Mouse (Mus musculus) lung, postnatal 36 days (tissue): ENCODE results near the gene Hhipl1.
A peak's percentile ranks its signal among the peaks of the same experiment; 100 is the strongest.

ENCODE experiments used
- DNase-seq: peaks from one replicate; pipeline ENCODE4 v3.0.0; 2022; ENCODE audit warnings: mixed read lengths

Gene Hhipl1

DNA sequence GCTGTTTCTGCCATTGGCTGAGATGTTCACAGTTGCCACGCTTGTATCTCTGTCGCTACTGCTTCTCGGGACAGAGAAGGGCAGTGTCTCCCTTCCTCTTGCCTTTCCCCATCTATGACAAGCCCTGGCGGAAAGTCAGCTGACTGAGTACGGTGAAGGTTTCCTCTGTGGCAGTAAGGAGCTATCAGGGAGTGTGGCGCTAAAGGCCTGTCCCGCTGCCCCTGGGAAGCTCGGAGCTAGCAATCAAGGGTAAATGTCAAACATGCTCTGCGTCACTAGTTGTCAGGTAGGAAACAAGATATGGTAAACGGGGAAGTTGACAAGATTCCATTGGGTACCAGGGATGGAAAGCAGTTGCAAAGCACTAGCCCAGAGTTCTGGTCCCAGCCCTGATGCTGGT lies 9.7 kb downstream of the Hhipl1 start:
- no peak for DNase-seq

DNA sequence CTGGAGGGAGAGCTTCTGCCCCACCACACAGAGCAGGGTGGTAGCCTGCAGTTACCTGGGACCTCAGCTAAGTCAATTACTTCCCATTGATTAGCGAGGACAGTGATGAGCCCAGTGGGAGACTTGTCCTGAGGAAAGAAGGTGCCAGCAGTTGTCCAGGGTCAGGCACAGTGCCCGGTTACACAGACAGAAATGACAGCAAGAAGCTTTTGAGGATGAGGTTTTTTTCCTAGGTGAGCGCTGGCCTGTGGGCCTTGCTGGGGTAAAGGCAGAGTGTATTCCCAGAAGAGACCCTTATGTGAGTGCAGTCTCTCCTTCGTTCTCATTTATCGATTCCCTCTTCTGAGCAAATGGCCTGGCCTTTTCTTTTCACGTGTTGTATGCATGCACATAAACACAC lies 10.6 kb downstream of the Hhipl1 start:
- DNase-seq, result no peak

DNA sequence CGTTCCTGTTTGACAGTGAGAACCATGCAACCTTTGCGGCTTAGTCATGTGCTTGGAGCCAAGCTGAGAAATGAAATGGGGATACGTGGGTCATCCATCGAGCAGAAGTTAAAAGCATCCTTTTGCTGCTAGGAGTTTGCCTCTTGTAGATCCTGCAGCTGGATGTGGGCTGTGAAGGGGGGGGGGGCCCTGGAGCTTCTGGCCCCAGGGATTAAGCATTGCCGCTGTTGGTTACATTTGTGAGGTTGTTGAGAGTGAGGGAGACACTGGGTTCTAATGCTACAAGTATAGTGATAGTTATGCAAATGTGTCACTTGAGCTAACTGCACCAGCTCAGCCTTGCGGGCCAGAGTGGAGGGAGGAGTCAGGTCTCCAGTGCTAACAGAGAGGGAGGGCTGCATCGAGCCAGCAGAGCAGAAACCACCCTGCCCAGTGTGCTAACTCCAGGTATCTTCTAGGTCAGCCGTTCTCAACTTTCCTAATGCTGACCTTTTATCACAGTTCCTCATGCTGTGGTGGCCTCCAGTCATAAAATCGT lies 11.2 kb downstream of the Hhipl1 start:
- no peak for DNase-seq

DNA sequence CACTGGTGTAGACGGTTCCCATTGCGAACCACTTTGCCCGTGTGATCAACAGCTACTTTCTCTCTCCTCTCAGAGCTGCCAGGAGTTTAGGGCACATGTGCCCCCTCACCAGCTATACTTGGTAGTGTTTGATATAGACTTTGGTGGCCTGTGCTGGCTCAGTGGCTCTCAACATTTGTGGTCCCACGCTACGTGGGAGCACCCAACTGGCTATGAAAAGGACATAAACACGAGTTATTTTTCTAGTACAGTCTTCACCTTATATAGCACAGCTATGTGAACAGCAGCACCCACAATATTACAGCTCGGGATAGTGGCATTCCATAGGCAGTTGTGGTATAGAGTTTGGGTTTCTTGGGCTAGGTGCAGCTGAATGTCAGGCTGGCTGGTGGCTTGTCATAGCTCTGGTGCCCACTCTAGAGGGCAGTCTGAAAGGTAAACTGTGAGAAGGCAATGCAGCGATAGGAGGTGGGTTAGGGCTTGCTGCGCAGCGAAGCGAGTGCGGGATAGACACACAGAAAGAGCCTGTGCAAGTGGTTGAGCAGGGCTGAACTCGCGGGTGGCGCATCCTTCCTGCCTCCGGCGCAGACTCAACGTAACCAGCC lies 11.9 kb downstream of the Hhipl1 start:
- DNase-seq, result no peak

DNA sequence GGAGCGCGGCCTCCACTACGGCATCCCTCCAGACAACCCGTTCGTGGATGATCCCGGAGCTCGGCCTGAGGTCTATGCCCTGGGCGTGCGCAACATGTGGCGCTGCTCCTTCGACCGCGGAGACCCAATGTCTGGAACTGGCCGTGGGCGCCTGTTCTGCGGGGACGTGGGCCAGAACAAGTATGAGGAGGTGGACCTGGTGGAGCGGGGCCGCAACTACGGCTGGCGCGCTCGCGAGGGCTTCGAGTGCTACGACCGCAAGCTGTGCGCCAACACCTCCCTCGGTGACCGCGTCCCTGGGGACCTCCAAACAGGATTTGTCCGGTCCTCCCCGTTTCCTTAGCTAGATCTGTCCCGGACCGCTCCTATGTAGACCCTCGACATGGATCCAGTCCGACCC lies 12.4 kb downstream of the Hhipl1 start:
- no peak for DNase-seq

DNA sequence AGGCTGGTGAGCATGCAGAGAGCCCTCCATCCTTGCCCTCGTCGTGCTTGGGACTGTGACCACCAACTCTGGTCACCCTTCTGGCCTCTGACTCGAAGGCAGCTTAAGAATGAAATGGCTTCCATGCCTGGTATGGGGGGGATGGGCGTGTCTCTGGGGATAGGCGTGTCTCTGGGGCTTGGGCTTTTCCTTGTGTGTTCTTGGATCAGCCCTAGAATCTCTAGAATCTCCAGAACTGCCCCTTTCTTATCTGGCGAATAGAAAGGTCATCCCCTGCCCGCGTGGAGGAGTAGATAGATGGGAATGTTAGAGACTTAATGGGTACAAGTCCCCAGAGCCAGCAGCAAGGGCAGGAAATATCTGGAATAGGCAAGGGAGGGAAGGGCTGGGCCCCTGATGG lies 14.0 kb downstream of the Hhipl1 start:
- DNase-seq, result no peak

DNA sequence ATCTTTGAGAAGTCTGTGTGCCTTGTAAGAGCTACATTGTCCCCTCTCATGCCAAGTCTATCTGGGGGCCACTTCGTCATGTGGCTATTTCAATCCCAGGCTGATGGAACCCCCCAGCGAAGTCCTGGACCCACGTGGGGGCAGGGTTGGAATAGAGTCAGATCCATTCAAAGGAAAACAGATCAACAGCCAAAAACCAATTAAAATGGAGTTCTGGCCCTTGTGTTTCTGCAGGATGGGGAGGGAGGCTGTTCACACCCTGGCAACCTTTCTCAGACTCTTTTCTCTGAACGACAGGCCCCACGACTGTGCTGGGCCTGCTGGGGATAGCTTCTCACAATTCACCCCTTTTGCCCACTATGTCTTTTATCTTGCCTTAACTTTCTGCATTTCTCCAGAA lies 20.3 kb downstream of the Hhipl1 start:
- no peak for DNase-seq

DNA sequence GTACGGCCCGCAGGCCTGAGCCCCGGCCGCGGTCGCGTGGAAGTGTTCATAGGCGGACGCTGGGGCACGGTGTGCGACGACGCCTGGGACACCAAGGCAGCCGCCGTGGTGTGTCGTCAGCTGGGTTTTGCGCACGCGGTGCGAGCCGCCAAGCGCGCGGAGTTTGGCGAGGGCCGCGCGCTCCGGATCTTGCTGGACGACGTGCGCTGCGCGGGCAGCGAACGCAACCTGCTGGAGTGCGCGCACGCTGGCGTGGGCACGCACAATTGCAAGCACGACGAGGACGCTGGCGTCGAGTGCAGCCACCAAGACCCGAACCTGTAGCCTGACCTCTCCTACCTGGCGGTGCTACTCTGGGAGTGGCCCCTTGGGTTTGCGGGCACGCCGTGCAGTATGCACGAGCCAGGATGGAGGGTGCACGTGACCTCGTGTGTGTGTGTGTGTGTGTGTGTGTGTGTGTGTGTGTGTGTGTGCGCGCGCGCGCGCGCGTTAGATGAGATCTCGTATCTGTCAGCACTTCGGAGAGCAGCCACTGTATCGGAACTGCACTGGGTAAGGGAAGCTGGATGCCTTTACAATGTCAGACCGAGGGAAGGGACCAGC lies 21.9 kb downstream of the Hhipl1 start:
- no peak for DNase-seq

DNA sequence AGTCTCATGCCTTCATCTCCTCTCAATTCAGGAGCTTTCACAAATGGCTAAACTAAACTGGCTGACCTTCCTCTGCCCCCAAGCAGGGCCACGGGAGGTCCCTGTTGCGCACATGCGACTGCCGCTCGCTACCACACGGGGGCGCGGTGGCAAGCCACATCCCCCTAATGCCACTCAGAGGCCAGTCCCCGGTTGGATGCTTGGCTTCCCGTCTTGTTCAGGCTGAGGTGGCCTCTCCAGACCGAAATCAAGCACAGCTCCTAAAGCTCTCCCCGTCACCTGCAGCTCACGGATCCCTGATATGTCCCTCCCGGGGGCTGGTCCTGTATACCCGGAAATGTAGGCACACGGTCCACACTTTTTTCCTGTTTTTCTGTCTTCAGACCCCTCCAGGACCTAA lies 27.0 kb downstream of the Hhipl1 start:
- peak; percentile 90 for DNase-seq

DNA sequence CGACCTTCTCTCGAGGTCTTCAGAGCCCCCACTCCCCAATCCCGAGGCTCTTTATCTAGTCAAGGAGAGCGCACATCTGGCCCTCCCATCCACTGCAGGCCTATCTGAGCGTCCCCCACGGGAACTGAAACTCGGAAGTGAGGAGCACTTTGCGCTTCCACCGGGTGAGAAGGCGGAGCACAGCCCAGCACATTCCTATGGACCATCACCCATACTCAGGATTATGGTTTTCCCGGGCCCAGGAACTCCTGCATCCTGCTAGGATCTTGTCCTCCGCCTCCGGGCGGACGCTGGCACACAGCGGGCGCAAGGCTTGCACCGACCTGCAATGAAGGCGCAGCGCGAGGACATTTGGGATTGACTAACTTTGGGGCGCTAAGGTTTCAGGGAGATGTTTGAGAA lies 27.4 kb downstream of the Hhipl1 start:
- DNase-seq, result peak; percentile 27

DNA sequence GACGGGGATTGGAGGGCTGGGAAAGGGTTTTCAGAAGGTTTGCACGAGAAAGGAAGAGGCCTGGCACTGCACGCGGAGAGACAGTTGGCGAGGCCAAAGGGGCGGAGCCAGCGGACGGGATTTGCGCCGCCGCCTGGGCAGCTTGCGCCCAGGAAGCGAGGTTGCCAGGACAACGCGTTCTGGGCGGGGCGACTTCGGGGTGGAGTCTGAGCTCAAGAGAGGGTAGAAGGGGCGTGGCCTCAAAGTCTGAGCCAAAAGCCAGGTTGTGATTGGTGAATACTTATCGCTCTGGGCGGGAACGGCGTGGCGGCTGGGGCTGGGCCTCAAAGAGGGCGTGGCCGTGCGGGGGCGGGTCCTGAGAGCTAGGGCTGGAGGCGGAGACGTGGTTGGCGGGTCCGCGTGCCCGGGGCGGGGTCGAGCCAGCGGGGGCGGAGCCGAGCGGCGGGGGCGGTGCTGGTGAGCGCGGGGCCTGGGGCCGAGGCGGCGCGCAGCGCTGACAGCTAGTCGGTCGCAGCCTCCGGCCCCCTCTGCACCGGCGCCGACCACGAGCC lies 27.9 kb downstream of the Hhipl1 start, which contains the start of gene Cyp46a1:
Cyp46a1 (plus strand) TSS at position 487 of the 551 bp plus-strand sequence.
- DNase-seq, result peak; percentile 100

DNA sequence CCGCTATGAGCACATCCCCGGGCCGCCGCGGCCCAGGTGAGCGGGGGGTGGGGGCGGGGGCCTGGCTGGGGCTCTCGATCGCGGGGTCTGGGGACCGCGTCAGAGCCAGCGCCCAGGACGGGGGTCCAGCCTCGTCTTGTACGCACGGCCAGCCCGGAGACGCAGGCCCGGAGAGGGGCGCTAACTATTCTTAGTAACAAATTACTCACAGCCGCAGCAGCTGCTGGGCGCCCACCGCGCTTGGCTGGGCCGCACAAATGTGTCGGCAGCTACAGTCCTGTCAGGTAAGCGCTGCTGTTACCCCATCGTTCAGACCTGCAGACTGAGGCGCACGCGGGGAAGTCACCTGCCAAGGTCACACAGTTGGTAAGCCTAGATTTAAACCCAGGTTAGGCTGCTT lies 28.5 kb downstream of the Hhipl1 start:
- no peak for DNase-seq

DNA sequence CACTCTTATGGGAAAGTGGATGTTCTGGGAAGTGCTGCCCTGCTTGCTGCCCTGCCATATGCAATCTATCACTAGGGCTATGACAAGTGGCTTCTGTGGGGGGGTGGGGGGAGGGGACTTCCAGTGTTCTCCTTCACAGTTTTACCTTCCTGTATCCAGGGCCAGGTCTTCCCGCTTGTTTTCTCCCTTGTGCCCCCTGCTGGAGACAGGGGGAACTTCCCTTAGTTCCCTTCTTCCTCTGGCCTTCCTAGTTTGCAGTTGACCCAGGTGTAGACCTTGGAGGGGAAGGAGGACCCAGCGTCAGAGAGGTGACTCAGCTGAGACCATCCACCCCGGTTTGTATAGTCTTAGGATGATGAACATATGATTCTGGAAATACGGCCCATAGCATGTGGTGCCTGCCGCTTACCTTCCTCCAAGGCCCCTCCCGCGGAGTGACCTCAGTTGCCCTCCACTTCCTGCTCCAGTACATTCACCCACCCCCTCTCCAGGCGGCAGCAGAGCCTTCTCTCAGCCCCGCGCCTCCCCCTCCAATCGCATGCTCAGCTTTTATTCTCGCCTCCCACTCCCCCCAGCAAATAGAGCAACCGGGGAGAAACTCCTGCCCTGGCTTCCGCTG lies 32.6 kb downstream of the Hhipl1 start:
- DNase-seq, result peak; percentile 54

DNA sequence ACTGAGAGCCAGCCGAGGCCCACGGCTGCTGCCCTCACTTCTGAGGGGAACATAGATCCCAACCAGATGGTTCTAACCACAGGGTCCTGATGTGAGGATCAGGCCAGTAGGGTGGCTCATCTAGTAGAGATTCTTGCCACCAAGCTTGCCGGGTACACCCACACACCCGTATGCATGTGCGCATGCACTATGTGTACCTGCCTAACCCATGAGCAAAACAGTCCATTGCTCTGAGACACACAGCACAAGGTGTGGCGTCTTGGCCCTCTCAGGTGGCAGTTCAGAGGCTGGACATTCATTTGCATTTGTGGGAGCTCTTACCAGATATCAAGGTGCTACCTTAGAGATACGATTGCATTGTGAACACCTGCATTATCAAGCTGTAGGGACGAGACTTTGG lies 42.1 kb downstream of the Hhipl1 start:
- no peak for DNase-seq

DNA sequence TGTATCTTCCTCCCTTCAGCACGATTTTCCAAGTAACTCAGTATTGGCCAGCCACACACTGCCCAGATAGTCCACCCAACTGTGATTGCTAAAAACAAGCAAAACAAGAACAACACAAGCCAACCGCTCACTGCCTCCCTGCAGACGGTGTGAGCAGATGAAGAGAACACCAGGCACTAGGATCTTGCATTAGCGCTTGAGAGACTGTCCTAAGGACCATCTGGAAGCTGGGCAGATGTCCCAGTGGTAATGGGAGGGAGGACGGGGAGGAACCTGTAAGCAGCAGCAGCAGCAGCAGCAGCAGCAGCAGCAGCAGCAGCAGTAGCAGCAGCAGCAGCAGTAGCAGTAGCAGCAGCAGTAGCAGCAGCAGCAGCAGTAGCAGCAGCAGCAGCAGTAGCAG lies 43.0 kb downstream of the Hhipl1 start:
- DNase-seq, result no peak

DNA sequence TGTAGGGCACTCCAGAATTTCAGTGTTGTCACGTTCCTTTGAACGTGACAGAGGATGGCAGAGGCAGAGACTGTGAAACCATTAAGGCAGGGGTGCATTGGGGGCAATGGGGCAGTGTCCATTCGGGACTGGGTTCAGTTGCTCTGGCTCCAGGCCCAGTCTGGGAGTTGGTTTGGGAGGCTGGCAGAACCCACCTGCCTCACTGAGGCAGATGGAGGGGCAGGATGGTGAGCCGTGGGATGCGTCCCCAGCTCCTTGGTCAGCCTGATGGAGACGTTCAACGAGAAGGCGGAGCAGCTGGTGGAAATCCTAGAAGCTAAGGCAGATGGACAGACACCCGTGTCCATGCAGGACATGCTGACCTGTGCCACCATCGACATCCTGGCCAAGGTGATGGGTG lies 44.9 kb downstream of the Hhipl1 start:
- no peak for DNase-seq

DNA sequence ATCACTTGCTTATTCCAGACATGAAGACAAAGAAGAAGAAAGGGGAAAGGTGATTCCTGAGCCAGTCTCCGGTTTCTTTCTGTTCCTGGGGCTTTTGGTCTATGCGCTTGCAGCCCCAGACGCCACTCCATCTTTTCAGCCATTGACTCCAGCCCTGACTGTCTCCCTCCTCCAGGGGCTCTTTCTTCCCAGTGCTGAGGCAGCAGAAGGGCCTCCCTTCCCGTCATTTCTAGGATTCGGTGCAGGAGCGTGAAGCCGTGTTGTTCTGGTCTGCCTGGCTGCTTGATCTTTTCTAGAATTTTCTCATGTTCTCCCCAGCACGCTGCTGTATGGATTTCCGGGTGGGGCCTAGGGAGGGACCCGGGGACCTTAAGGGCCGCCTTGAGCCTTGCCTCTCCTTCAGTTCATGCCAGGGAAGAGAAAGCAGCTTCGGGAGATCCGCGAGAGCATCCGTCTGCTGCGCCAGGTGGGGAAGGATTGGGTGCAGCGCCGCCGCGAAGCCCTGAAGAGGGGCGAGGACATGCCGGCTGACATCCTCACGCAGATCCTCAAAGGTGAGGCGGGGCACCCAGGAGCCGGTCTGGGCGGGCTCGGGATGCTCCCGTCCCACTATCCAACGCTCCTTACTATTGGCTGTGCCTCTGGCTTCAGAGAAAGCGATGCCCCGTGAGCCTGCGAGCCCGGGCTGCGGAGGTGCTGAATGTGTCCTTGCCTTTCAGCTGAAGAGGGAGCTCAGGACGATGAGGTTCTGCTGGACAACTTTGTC lies 46.5 kb downstream of the Hhipl1 start:
- DNase-seq, result no peak

DNA sequence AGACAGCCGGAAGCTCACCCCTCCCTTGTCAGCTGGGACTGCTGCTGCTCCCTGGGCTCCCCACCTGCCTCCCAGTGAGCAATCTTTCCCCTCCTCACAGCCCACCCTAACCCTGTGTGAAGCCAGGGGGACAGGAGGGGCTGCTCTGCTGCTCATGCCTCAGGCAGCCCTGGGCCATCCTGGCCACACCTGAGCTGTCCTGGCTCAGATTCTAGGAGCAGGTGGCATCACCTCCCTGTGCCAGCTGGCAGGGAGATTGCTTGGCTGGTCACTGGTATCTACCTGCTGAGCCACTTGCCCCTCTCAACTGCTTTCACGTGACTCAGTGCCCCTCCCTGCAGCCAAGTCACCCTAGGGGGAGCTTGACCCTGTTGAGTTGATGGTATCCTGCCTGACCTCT lies 48.2 kb downstream of the Hhipl1 start:
- no peak for DNase-seq

DNA sequence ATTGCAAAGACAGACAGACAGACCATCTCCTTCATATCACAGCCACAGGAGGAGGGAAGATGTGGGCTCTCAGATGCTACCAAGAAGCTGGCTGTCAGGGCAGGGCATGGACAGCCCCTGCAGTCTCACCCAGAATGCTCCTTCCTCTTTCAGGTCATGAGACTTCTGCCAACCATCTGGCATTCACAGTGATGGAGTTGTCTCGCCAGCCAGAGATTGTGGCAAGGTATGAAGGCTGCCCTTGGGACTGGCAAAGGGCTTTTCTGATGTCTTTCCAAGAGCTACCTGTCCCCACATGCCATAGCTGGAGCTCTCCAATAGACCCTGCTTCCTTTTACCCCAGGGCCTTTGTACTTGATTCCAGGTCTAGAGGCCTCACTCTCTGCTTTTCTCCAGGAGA lies 49.2 kb downstream of the Hhipl1 start:
- DNase-seq, result no peak

DNA sequence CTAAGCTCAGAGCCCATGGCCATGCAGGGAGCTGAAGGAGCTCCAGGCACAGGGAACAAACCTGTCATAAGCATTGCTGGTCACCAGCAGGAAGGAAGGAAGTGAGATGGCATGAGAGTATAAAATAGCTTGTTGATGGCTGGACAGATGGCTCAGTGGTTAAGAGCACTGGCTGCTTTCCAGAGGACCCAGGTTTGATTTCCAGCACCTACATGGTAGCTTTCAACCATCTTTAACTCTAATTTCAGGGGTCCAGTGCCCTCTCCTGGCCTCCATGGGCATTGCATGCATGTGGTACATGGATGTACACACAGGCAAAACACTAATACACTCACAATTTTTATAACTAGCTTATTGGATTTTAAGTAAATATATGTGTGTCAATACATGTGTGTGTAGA lies 49.9 kb downstream of the Hhipl1 start:
- no peak for DNase-seq

DNA sequence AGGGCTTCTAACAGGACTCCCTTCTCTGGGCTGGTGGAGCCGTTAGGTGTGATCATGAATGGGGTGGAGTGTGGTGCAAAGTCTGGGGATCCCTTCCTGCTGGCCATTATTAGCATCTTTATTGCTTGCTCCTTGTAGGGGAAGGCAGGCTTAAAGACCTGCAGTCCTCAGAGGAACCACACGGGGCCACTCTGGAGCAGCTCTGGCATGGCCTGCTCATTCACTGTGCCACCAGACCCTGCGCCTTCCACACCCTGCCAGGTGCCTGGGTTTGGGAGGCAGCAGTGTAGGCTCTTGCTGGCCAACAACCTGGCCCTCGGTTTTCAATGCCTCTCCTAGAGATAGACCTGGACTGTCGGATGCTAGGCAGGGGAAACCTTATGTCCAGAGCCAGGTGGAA lies 57.7 kb downstream of the Hhipl1 start:
- peak; percentile 91 for DNase-seq

DNA sequence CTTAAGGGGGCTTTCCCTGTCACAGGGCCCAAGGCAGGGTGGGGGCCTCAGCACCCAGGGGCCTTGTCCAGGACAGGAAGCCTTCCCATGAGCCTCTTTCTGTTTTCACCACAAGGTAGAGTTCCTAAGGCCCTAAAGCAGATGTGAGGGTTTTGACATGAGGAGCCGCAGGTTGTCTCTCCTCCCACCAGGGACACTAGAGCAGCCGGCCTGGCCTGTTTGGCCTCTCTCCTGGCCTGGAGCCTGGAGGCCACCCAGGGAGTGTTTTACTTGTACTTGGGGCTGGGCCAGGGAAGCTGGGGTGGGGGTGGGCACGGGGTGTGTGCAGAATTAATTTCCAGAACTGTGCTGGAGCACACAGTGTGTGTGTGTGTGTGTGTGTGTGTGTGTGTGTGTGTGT lies 59.3 kb downstream of the Hhipl1 start:
- DNase-seq, result peak; percentile 80

DNA sequence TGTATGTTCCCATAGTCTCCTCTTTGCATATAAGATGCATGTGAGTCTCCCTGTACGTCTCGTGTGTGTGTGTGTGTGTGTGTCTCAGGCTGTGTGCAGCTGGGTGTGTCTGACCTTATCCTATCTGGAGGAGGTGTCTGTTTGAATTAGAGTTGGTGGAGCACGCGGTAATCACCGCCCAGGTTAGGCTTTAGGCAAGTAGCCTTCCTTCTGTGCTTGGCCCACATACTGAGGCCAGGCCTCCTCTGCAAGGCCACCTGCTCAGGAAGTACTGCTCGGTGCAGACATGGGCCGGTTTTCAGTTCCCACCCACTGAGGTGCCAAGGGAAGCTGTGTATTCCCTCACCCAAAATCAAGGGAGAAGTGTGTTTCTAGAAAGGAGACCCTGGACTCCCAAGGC lies 59.8 kb downstream of the Hhipl1 start:
- no peak for DNase-seq
